Comparison of ENCODE assay signal across 14 mouse cellular contexts in genomic region chr6:71260051-71260640, GRCm38 (mm10). TPM values are rescaled to one million over a fixed set of nuclear protein-coding genes. Genes with fewer than 3 reads are reported as not detected.
DNase-seq lines count a peak whose midpoint lies in the region; ATAC-seq and TF ChIP-seq lines count a peak whose summit lies in the region.
"Had no signal": no experiment of that assay in that cellular context is flagged by ENCODE, and none has a peak within 500 bp of the region (broad histone marks: within the 10 kb centered on the region; RNA-seq: fewer than 3 reads in every experiment).

No protein-coding gene starts in this region.

- H3K9me3 ChIP-seq in MEL (replicated peaks; ENCODE audit: insufficient read depth, low read length) = no peaks in the 10 kb centered on the region
- no peaks in the 10 kb centered on the region for H3K9me3 ChIP-seq in liver, postnatal 0 days (ENCODE audit: low read length)
- no peaks in the 10 kb centered on the region for H3K9me3 ChIP-seq in lung, postnatal 0 days (ENCODE audit: low read length)
- H3K9me3 ChIP-seq in forebrain, embryonic 15.5 days = no peaks in the 10 kb centered on the region
- H3K9me3 ChIP-seq: embryonic facial prominence, embryonic 15.5 days; midbrain, embryonic 12.5 days; neural tube, embryonic 13.5 days had no signal

- peak; percentile 12 for DNase-seq in layer of hippocampus, adult 9-11 months
- no peak for DNase-seq in layer of hippocampus, adult 8-10 months (ENCODE audit: low spot score in 2 of 2)
- DNase-seq in MEL (ENCODE audit: low read depth, low spot score) = peak; percentile 91
- DNase-seq in liver, postnatal 0 days = no peak
- DNase-seq in lung, postnatal 0 days (ENCODE audit: low spot score) = no peak
- DNase-seq: cerebellum, postnatal 36 days; gastrocnemius, postnatal 14 days; kidney, postnatal 25 days had no signal

- 34% methylated on average over 6 of the region's 6 CpGs for WGBS in liver, postnatal 0 days (ENCODE audit: insufficient replicate concordance)
- 26% methylated on average over 6 of the region's 6 CpGs for WGBS in lung, postnatal 0 days
- 65% methylated on average over 6 of the region's 6 CpGs for WGBS in forebrain, embryonic 15.5 days

- peak overlapping the region; percentile 4 to 38; a peak in 3 of 4 replicates for H3K4me3 ChIP-seq in MEL (ENCODE audit: control insufficient read depth in 1 of 2, insufficient read depth in 1 of 2, low read depth in 2 of 2, low read length in 2 of 2)
- no peak overlapping the region for H3K4me3 ChIP-seq in liver, postnatal 0 days (ENCODE audit: low read depth, low read length)
- no peak overlapping the region for H3K4me3 ChIP-seq in lung, postnatal 0 days (ENCODE audit: low read depth, low read length)
- H3K4me3 ChIP-seq in forebrain, embryonic 15.5 days = no peak overlapping the region
- H3K4me3 ChIP-seq: embryonic facial prominence, embryonic 15.5 days; midbrain, embryonic 12.5 days; neural tube, embryonic 13.5 days had no signal

- no peak overlapping the region for H3K4me2 ChIP-seq in liver, postnatal 0 days (ENCODE audit: low read depth, low read length)
- H3K4me2 ChIP-seq in lung, postnatal 0 days (replicated peaks; ENCODE audit: low read depth, low read length) = no peak overlapping the region
- no peak overlapping the region for H3K4me2 ChIP-seq in forebrain, embryonic 15.5 days (replicated peaks)
- H3K4me2 ChIP-seq: embryonic facial prominence, embryonic 15.5 days; midbrain, embryonic 12.5 days; neural tube, embryonic 13.5 days had no signal

- H3K9ac ChIP-seq in MEL (ENCODE audit: control insufficient read depth, low read depth, low read length, poor library complexity, severe bottlenecking) = no peak overlapping the region; the same call in 1 of the 2 replicates
- H3K9ac ChIP-seq in liver, postnatal 0 days (replicated peaks) = no peak overlapping the region
- H3K9ac ChIP-seq in lung, postnatal 0 days (replicated peaks; ENCODE audit: low read depth) = no peak overlapping the region
- no peak overlapping the region for H3K9ac ChIP-seq in forebrain, embryonic 15.5 days (replicated peaks)
- H3K9ac ChIP-seq: embryonic facial prominence, embryonic 15.5 days; midbrain, embryonic 12.5 days; neural tube, embryonic 13.5 days had no signal

- TF ChIP-seq EP300 in MEL (IDR thresholded peaks at IDR 0.05; ENCODE audit: low read depth in 1 of 2, low read length in 2 of 2) = peak; percentile 97 to 98
- TF ChIP-seq EP300 in liver, postnatal 0 days (IDR thresholded peaks at IDR 0.05; ENCODE audit: low read depth) = no peak
- TF ChIP-seq EP300 in lung, postnatal 0 days (IDR thresholded peaks at IDR 0.05) = no peak

- H3K79me2 ChIP-seq in MEL (ENCODE audit: control insufficient read depth, insufficient read depth, low read length, poor library complexity) = no peaks in the 10 kb centered on the region

- H3K27ac ChIP-seq in MEL (ENCODE audit: control insufficient read depth, low read depth, low read length) = peak overlapping the region; percentile 51
- peak overlapping the region; percentile 75 for H3K27ac ChIP-seq in liver, postnatal 0 days (ENCODE audit: low read depth)
- no peak overlapping the region for H3K27ac ChIP-seq in lung, postnatal 0 days (ENCODE audit: low read length)
- no peak overlapping the region for H3K27ac ChIP-seq in forebrain, embryonic 15.5 days (replicated peaks)
- H3K27ac ChIP-seq: embryonic facial prominence, embryonic 15.5 days; midbrain, embryonic 12.5 days; neural tube, embryonic 13.5 days had no signal

- no peak for TF ChIP-seq CTCF in MEL (IDR thresholded peaks at IDR 0.05 in 2 of 3, conservative IDR thresholded peaks at IDR 0.05 in 1 of 3; ENCODE audit: control insufficient read depth in 1 of 3, insufficient read depth in 1 of 3, low read depth in 2 of 3, low read length in 3 of 3, poor library complexity in 1 of 3, severe bottlenecking in 1 of 3)
- TF ChIP-seq CTCF in liver, postnatal 0 days (IDR thresholded peaks at IDR 0.05; ENCODE audit: low read depth) = no peak
- TF ChIP-seq CTCF in lung, postnatal 0 days (IDR thresholded peaks at IDR 0.05) = no peak

- TF ChIP-seq POLR2A in MEL (IDR thresholded peaks at IDR 0.05; ENCODE audit: control insufficient read depth in 1 of 2, insufficient read depth in 1 of 2, low read depth in 1 of 2, low read length in 2 of 2, poor library complexity in 1 of 2) = no peak

- peak; percentile 92 for ATAC-seq in common myeloid progenitor, adult 5-6 weeks (replicated peaks; ENCODE audit: low read depth, poor library complexity, severe bottlenecking)
- ATAC-seq in liver, postnatal 0 days = peak; percentile 37; the same call in 1 of the 2 replicates
- ATAC-seq in lung, postnatal 0 days = no peak
- ATAC-seq in forebrain, embryonic 15.5 days (replicated peaks) = no peak
- ATAC-seq: forebrain, embryonic 14.5 days had no signal

- H3K27me3 ChIP-seq in MEL (ENCODE audit: control insufficient read depth in 1 of 2, insufficient read depth in 2 of 2, low read length in 2 of 2) = no peaks in the 10 kb centered on the region
- H3K27me3 ChIP-seq in liver, postnatal 0 days (ENCODE audit: insufficient read depth, low read length) = no peaks in the 10 kb centered on the region
- H3K27me3 ChIP-seq in lung, postnatal 0 days (replicated peaks; ENCODE audit: insufficient read depth, low read length) = no peaks in the 10 kb centered on the region
- H3K27me3 ChIP-seq in forebrain, embryonic 15.5 days = no peaks in the 10 kb centered on the region
- H3K27me3 ChIP-seq: embryonic facial prominence, embryonic 15.5 days; midbrain, embryonic 12.5 days; neural tube, embryonic 13.5 days had no signal

- H3K36me3 ChIP-seq in MEL (ENCODE audit: control insufficient read depth in 1 of 2, insufficient read depth in 2 of 2, low read length in 2 of 2) = peaks cover 0 to 33% of the 10 kb centered on the region in 2 experiments; a peak in 2 of 4 replicates
- H3K36me3 ChIP-seq in liver, postnatal 0 days (replicated peaks; ENCODE audit: insufficient read depth, low read length) = no peaks in the 10 kb centered on the region
- no peaks in the 10 kb centered on the region for H3K36me3 ChIP-seq in lung, postnatal 0 days (ENCODE audit: insufficient read depth, low read length)
- H3K36me3 ChIP-seq in forebrain, embryonic 15.5 days = no peaks in the 10 kb centered on the region
- H3K36me3 ChIP-seq: embryonic facial prominence, embryonic 15.5 days; midbrain, embryonic 12.5 days; neural tube, embryonic 13.5 days had no signal

- peaks cover 18 to 39% of the 10 kb centered on the region in 2 experiments for H3K4me1 ChIP-seq in MEL (ENCODE audit: control insufficient read depth in 1 of 2, insufficient read depth in 2 of 2, low read length in 2 of 2)
- peaks cover 5% of the 10 kb centered on the region for H3K4me1 ChIP-seq in liver, postnatal 0 days (ENCODE audit: insufficient read depth)
- no peaks in the 10 kb centered on the region for H3K4me1 ChIP-seq in lung, postnatal 0 days (ENCODE audit: insufficient read depth, low read depth, low read length)
- no peaks in the 10 kb centered on the region for H3K4me1 ChIP-seq in forebrain, embryonic 15.5 days
- H3K4me1 ChIP-seq: embryonic facial prominence, embryonic 15.5 days; midbrain, embryonic 12.5 days; neural tube, embryonic 13.5 days had no signal

- no peak for TF ChIP-seq RAD21 in MEL (IDR thresholded peaks at IDR 0.05; ENCODE audit: low read depth, low read length)

TF ChIP-seq in MEL, 35 proteins besides CTCF, POLR2A, EP300 and RAD21 (continues in another document):
- TF ChIP-seq BHLHE40 (IDR thresholded peaks at IDR 0.05; ENCODE audit: borderline replicate concordance, low read depth, low read length) = peak; percentile 83; the same call in 1 of the 2 replicates
- TF ChIP-seq MAZ (IDR thresholded peaks at IDR 0.05; ENCODE audit: low read depth, low read length) = peak; percentile 94
- no peak for TF ChIP-seq ZKSCAN1 (IDR thresholded peaks at IDR 0.05; ENCODE audit: low read depth, low read length)
- TF ChIP-seq MEF2A (IDR thresholded peaks at IDR 0.05; ENCODE audit: extremely low read depth, insufficient replicate concordance, low read depth, low read length, poor library complexity, severe bottlenecking) = peak; percentile 78; the same call in 1 of the 2 replicates
- 0 out of 2 replicates have a peak, but pooled peaks have one; percentile 42 for TF ChIP-seq KAT2A (conservative IDR thresholded peaks at IDR 0.05; ENCODE audit: low read depth, low read length)
- TF ChIP-seq HCFC1 (IDR thresholded peaks at IDR 0.05; ENCODE audit: low read depth, low read length) = peak; percentile 66
- TF ChIP-seq USF2 (IDR thresholded peaks at IDR 0.05; ENCODE audit: borderline replicate concordance in 1 of 2, insufficient read depth in 1 of 2, low read depth in 1 of 2, low read length in 2 of 2) = no peak
- 0 out of 2 replicates have a peak, but pooled peaks have one; percentile 53 for TF ChIP-seq MYC (IDR thresholded peaks at IDR 0.05; ENCODE audit: low read depth, low read length)
- TF ChIP-seq TCF12 (IDR thresholded peaks at IDR 0.05; ENCODE audit: low read depth, low read length) = peak; percentile 97
- TF ChIP-seq ZMIZ1 (IDR thresholded peaks at IDR 0.05; ENCODE audit: low read depth, low read length) = 0 out of 2 replicates have a peak, but pooled peaks have one; percentile 33
- peak; percentile 69; the same call in 1 of the 2 replicates for TF ChIP-seq CHD1 (IDR thresholded peaks at IDR 0.05; ENCODE audit: low read depth, low read length)
- peak; percentile 79 for TF ChIP-seq MAFK (IDR thresholded peaks at IDR 0.05; ENCODE audit: borderline replicate concordance, low read depth, low read length)
- TF ChIP-seq ELF1 (IDR thresholded peaks at IDR 0.05; ENCODE audit: low read depth, low read length) = peak; percentile 80; the same call in 1 of the 2 replicates
- peak; percentile 76 for TF ChIP-seq CHD2 (IDR thresholded peaks at IDR 0.05; ENCODE audit: low read length)
- TF ChIP-seq POLR2AphosphoS5 (IDR thresholded peaks at IDR 0.05; ENCODE audit: borderline replicate concordance, low read depth, low read length) = no peak
- TF ChIP-seq JUND (IDR thresholded peaks at IDR 0.05; ENCODE audit: low read depth, low read length) = 0 out of 2 replicates have a peak, but pooled peaks have one; percentile 55
- peak; percentile 33 for TF ChIP-seq NELFE (IDR thresholded peaks at IDR 0.05; ENCODE audit: low read depth, low read length)
- TF ChIP-seq ZC3H11A (IDR thresholded peaks at IDR 0.05; ENCODE audit: low read depth, low read length) = peak; percentile 5; the same call in 1 of the 2 replicates

RNA-seq across cellular contexts. Expression of gene Krcc1, which starts 11.3 kb away (rescaled TPM):
- 10 to 100 TPM; 15.5 to 22.7 (median 17.5) TPM for total RNA-seq in layer of hippocampus, adult 8-10 months (2022)
- total RNA-seq in MEL (2012; rRNA removed) = 19.3 and 25.8 TPM in 2 replicates
- polyA plus RNA-seq in MEL (2012; ENCODE audit: insufficient read depth in 1 of 2, insufficient read length in 2 of 2, low read depth in 1 of 2, low replicate concordance in 2 of 2, missing spikeins in 1 of 2) = 10 to 100 TPM in 1 of 2 experiments, not detected in 1; 31.6 TPM
- 85.9 and 98.2 TPM in 2 replicates for total RNA-seq in common myeloid progenitor, adult 5-6 weeks (2017)
- 47.0 and 49.2 TPM in 2 replicates for polyA plus RNA-seq in liver, postnatal 0 days (2015; fragmentation: Nextera tagmentation; extraction: Ambion mirVana)
- 72.3 and 80.6 TPM in 2 replicates for polyA plus RNA-seq in lung, postnatal 0 days (2015; fragmentation: Nextera tagmentation; extraction: Ambion mirVana)
- polyA plus RNA-seq in forebrain, embryonic 15.5 days (2015; fragmentation: Nextera tagmentation; extraction: Ambion mirVana) = 20.5 and 21.3 TPM in 2 replicates

Comparison
In these comparisons a context has a peak if more than half of its experiments do, and no peak if none do; other contexts are left out.
1. DNase-seq: peak in layer of hippocampus, adult 9-11 months (single experiment) and MEL (single experiment); none in layer of hippocampus, adult 8-10 months (0 of 2), liver, postnatal 0 days (single experiment) and lung, postnatal 0 days (single experiment).
2. H3K27ac ChIP-seq: peak in MEL (single experiment) and liver, postnatal 0 days (single experiment); none in lung, postnatal 0 days (single experiment) and forebrain, embryonic 15.5 days (single experiment).
3. H3K4me3 ChIP-seq: peak in MEL (2 of 2); none in liver, postnatal 0 days (single experiment), lung, postnatal 0 days (single experiment) and forebrain, embryonic 15.5 days (single experiment).
4. ATAC-seq: peak in common myeloid progenitor, adult 5-6 weeks (single experiment) and liver, postnatal 0 days (single experiment); none in lung, postnatal 0 days (single experiment) and forebrain, embryonic 15.5 days (single experiment).